Mouse (Mus musculus) cerebellum, adult 2 months (tissue): Measurements from ENCODE around the gene Slc6a13.

ENCODE experiments used
- CTCF ChIP-seq: fragments of 200-500 bp; IDR thresholded peaks from 2 replicates; pipeline ENCODE4 v1.5.1; 2011; ENCODE audit warnings: low read depth, mild to moderate bottlenecking, control low read depth, low read length, moderate library complexity, borderline replicate concordance; ENCODE audit not compliant: insufficient read depth
- POLR2A ChIP-seq: fragments of 200-500 bp; IDR thresholded peaks from 2 replicates; pipeline ENCODE4 v1.6.1; 2011; ENCODE audit warnings: low read length, control low read depth, borderline replicate concordance; ENCODE audit not compliant: insufficient read depth

GRCm38 (mm10) chr6:121325740-121326139, 25.7 kb downstream of the Slc6a13 start:
- TF ChIP-seq POLR2A (no peak), CTCF (no peak)
